Mouse (Mus musculus) cerebellum, adult 2 months (tissue): ENCODE data around the gene Clcn2. TPM values are rescaled to one million over a fixed set of nuclear protein-coding genes. Genes with fewer than 3 reads are reported as not detected.
A peak's percentile ranks its signal among the peaks of the same experiment; 100 is the strongest.

ENCODE experiments used
- DNase-seq, 2 experiments: peaks; one replicate each; pipeline ENCODE4 v3.0.0; 2021
- H3K27ac ChIP-seq: fragments of 200-500 bp; 2 replicates; pipeline ENCODE4 v1.5.1; 2012; ENCODE audit warnings: low read length, control low read depth, inconsistent platforms; ENCODE audit not compliant: insufficient read depth
- H3K27me3 ChIP-seq: fragments of 200-500 bp; 2 replicates; pipeline ENCODE4 v1.6.1; 2012; ENCODE audit warnings: inconsistent platforms, mild to moderate bottlenecking, low read length, moderate library complexity; ENCODE audit not compliant: control insufficient read depth, insufficient read depth
- H3K4me1 ChIP-seq: fragments of 200-500 bp; 2 replicates; pipeline ENCODE4 v1.6.1; 2011; ENCODE audit warnings: low read length; ENCODE audit not compliant: control insufficient read depth, insufficient read depth
- H3K4me3 ChIP-seq: fragments of 200-500 bp; replicated peaks from 2 replicates; pipeline ENCODE3; 2011; ENCODE audit warnings: mild to moderate bottlenecking, low read depth, low read length, control low read depth; ENCODE audit not compliant: insufficient read depth
- CTCF ChIP-seq: fragments of 200-500 bp; IDR thresholded peaks from 2 replicates; pipeline ENCODE4 v1.5.1; 2011; ENCODE audit warnings: low read depth, mild to moderate bottlenecking, control low read depth, low read length, moderate library complexity, borderline replicate concordance; ENCODE audit not compliant: insufficient read depth
- POLR2A ChIP-seq: fragments of 200-500 bp; IDR thresholded peaks from 2 replicates; pipeline ENCODE4 v1.6.1; 2011; ENCODE audit warnings: low read length, control low read depth, borderline replicate concordance; ENCODE audit not compliant: insufficient read depth
- WGBS: fragments of 180-500 bp; shearing (Covaris S2); methylation state at CpG from one replicate; pipeline ENCODE4 v1.1.7; 2018; 5-methylcytosine and 5-hydroxymethylcytosine counted together
- polyA plus RNA-seq: library from polyadenylated mRNA; depleted of rRNA; stranded (reverse); fragments of >200 nt; gene quantifications from 2 replicates; pipeline ENCODE4 v1.2.3, GENCODE M21; 2012; rRNA removed

The Clcn2 gene
- polyA plus RNA-seq, result 94.4 and 97.2 TPM in 2 replicates

DNA sequence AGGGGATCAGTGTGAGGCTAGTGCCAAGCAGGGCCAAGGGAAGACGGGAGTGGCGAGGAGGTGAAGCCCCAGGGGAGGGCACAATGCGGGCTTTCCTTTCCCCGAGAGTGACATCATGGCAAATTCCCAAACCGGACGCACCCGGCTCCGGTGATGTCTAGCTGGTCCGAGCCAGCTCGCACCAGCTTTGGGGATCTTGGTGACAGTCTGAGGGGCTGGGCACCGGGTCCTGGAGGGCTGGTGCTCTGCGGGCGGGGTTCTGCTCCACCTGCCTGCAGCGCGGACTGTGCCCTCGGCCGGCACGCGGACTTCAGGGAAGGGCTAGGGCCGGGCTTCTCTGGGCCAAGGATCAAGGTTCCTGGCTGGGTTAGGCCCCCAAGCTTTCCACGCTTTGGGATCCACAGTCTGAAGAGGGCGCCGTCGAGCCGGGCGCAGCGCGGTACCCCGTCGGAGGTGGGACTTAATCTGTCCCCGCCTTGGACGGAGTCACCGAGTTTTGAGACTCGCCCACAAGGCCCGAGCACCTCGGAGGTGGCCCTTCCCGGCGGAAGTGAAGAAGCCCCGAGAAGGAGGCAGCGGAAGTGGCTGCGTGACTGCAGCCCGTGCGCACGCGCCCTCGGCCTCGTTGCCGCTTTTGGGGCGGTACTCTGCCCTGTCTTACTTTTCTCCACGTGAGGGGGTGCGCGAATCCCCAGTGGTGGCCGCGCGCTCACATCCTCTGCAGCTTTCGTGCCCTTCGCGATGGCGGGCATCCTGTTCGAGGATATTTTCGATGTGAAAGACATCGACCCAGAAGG, at the start of gene Clcn2, which contains the start of gene Polr2h:
Gene Clcn2, minus strand, starts transcription at position 566 of the 797 bp plus-strand sequence.
Gene Polr2h, plus strand, starts transcription at position 485 of the 797 bp plus-strand sequence.
- H3K4me3 ChIP-seq, result peak within 1 kb of the TSS; percentile 85
- peaks cover 17% of the 10 kb centered on the region for H3K4me1 ChIP-seq
- no peaks in the 10 kb centered on the region for H3K27me3 ChIP-seq
- H3K27ac ChIP-seq, result peak within 1 kb of the TSS; percentile 65
- under 1% methylated on average over 62 of the region's 62 CpGs for WGBS
- peak; percentile 97 for DNase-seq
- peak; percentile 60; the same call in 1 of the 2 replicates for TF ChIP-seq CTCF
- TF ChIP-seq POLR2A, result peak; percentile 54; the same call in 1 of the 2 replicates

DNA sequence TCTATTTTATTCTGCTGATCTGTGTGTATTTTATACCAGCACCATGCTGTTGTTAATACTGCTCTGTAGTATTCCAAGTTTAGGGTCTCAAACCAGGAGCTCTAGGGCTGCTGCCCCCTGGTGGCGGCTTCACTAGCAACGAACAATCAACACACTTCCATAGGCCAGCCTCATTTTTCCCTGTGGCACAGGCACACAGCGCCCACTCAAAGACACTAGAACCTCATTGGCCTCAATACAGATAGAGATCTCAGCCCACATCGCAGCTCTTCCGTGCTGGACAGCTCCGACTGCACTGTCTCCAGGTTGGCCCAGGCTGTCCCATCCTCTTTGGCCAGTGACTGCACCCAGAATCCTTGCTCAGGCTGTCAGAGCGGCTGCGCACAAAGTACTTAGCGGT, 47.7 kb upstream of the Clcn2 start:
- no peaks in the 10 kb centered on the region for H3K4me1 ChIP-seq
- 51% methylated on average over 9 of the region's 9 CpGs for WGBS
- no peak for TF ChIP-seq POLR2A
- peak; percentile 55 for TF ChIP-seq CTCF
- no peak overlapping the region for H3K27ac ChIP-seq
- peak; percentile 27 to 35 for DNase-seq
- no peak overlapping the region for H3K4me3 ChIP-seq
- H3K27me3 ChIP-seq, result no peaks in the 10 kb centered on the region

DNA sequence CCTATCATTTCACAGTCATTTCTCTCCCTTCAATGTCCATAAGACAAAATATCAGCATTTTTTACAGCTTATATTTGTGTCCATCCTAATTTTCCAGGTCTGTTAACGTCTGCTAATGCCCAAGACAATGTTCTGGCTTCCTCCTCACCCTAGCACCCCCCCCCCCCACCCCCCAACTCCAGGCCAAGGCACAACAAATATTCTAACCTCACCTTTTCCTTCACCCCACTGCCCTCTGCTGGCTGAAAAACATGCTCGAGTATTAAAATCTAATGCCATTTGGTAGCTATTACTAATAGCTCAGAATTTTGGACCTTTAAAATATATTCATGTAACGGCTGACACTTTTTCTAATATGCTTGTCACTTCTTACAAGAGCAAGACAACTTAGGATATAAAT, 44.1 kb upstream of the Clcn2 start:
- 4% methylated on average over 3 of the region's 3 CpGs for WGBS

DNA sequence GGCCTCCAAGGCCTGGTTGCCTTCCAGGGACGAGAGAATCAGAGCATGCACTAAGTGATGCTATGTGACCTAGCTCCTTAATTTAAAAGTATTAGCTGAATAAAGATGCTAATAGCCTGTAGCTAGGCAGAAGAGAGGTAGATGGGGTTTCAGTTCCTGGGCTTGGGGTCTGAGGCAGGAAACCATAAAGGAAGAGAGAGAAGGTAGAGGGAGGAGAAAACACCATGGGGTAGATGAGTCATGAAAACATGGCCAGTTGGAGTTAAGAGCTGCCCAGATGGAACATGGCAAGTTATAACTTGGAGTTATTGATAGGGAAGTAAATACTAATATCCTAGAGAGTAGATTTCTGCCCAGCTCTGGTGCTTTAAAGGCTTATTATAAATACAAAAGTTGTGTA, 39.8 kb upstream of the Clcn2 start:
- H3K27me3 ChIP-seq, result no peaks in the 10 kb centered on the region
- H3K4me1 ChIP-seq, result no peaks in the 10 kb centered on the region
- TF ChIP-seq POLR2A (no peak), CTCF (no peak)
- WGBS, result 90% methylated on average over 1 of the region's 1 CpGs
- H3K27ac ChIP-seq, result no peak overlapping the region
- DNase-seq, result no peak
- no peak overlapping the region for H3K4me3 ChIP-seq

More for the DNA sequence above, 44.1 kb upstream of the Clcn2 start:
- Histone ChIP-seq H3K4me3 (no peak overlapping the region), H3K27me3 (no peaks in the 10 kb centered on the region), H3K4me1 (no peaks in the 10 kb centered on the region), H3K27ac (no peak overlapping the region)
- no peak for TF ChIP-seq POLR2A
- peak; percentile 30; the same call in 1 of the 2 replicates for TF ChIP-seq CTCF
- peak; percentile 64 for DNase-seq

DNA sequence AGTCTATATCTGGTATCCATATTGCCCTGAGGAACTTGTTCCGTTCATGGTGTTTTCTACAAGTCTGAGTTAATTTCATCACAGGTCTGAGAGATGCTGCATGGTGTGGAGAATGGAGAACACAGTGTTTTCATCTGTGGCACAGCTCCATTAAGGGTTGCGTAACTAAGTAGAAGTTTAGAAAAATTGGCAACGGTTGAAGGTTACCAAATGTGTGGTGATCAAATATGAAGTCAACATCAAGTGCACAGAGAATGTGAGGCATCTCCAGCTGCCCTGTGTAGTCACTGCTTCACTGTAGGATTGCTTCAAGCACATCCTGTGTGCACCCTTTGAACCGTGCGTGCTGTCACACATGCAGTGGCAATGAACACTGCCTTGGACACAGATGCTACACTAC, 38.5 kb upstream of the Clcn2 start:
- Histone ChIP-seq H3K4me1 (no peaks in the 10 kb centered on the region), H3K27ac (no peak overlapping the region), H3K4me3 (no peak overlapping the region), H3K27me3 (no peaks in the 10 kb centered on the region)
- TF ChIP-seq POLR2A (no peak), CTCF (no peak)
- no peak for DNase-seq
- 90% methylated on average over 5 of the region's 5 CpGs for WGBS

DNA sequence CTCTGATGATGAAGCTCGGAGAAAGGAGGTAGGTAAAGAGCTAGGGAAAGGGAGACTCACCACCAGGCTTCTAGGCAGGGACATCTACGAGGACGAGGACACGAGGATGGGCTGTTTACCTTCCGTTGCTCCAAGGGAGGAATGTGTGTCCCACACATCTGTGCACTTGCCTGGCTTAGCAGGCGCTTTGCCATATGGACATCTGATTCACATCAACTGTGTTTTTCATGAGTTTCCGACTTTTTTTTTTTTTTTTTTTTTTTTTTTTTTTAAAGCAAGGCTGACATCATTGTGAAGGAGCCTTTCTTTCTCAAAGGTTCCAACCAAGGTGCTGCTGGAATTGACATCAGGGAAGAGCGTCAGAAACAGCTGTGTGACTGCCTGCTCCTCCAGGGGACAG, 33.0 kb upstream of the Clcn2 start:
- WGBS, result 29% methylated on average over 8 of the region's 8 CpGs
- no peak for DNase-seq

DNA sequence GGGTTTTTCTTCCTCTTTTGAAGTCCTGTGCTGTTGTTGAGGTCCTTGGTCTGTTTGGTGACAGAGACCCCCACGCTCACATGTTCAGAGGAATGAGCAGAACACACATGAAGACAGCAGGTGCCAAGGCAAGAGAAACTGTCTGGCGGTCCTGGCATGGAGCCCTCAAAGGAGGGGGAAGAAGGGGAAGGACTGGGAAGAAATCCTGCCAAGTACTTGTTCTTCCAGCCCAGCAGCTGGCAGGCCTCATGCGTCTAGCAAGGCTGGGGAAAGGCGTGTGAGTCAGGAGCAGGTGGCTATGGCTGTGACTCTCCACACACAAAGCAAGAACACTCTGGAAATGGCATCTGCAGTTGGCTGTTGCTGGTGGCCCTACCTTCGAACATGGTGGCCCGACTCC, 29.1 kb upstream of the Clcn2 start:
- 13% methylated on average over 6 of the region's 6 CpGs for WGBS
- no peak for DNase-seq
- H3K27me3 ChIP-seq, result no peaks in the 10 kb centered on the region
- no peaks in the 10 kb centered on the region; the same call in 1 of the 2 replicates for H3K4me1 ChIP-seq
- H3K27ac ChIP-seq, result no peak overlapping the region
- H3K4me3 ChIP-seq, result no peak overlapping the region
- TF ChIP-seq POLR2A (no peak), CTCF (no peak)

More for the DNA sequence above, 33.0 kb upstream of the Clcn2 start:
- no peak for TF ChIP-seq CTCF
- no peak overlapping the region for H3K27ac ChIP-seq
- no peaks in the 10 kb centered on the region for H3K27me3 ChIP-seq
- no peaks in the 10 kb centered on the region; the same call in 1 of the 2 replicates for H3K4me1 ChIP-seq
- no peak overlapping the region for H3K4me3 ChIP-seq

DNA sequence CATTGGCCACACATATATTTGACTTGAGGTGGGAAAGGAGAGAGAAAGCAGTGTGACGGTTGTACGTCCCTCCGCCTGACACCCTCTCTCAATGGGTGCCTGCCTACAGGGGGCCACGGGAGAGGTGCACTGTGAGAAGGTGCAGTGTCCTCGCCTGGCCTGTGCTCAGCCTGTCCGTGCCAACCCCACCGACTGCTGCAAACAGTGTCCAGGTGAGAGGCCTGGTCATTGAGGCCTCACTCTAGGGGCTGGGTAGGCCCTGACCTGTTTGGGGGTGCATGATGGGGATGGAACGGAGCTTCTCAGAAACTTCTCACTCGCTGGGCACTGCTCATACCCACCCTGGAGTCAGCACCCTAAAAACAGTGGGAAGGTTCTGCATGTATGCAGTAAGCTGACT, 22.3 kb upstream of the Clcn2 start:
- H3K27me3 ChIP-seq, result no peaks in the 10 kb centered on the region
- H3K4me1 ChIP-seq, result peaks cover 16% of the 10 kb centered on the region
- H3K27ac ChIP-seq, result no peak overlapping the region
- no peak for TF ChIP-seq POLR2A
- 96% methylated on average over 9 of the region's 9 CpGs for WGBS
- DNase-seq, result no peak
- H3K4me3 ChIP-seq, result no peak overlapping the region

DNA sequence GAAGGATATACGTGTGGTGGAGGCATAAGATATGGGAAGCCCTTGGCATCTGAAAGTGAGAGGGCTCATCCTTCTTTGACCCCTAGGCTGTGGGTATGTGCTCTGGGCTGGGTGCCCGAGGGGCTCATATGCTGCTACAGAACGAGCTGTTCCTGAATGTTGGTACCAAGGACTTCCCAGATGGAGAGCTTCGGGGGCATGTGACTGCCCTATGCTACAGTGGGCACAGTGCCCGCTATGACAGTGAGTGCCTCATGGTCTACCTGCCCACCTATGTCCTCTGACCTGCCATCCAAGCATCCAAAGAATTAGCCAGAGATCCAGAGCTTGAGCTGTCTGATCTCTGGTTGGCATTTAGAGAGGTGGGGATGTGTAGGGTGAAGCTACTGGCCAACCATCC, 19.3 kb upstream of the Clcn2 start:
- Histone ChIP-seq H3K27ac (no peak overlapping the region), H3K4me3 (no peak overlapping the region), H3K27me3 (no peaks in the 10 kb centered on the region), H3K4me1 (peaks cover 23% of the 10 kb centered on the region)
- no peak for TF ChIP-seq CTCF
- no peak for TF ChIP-seq POLR2A
- no peak for DNase-seq
- WGBS, result 60% methylated on average over 5 of the region's 5 CpGs
